Mouse (Mus musculus) brain, embryonic 14.5 days (tissue): ENCODE measurements around the gene Snrnp40. TPM values are rescaled to one million over a fixed set of nuclear protein-coding genes. Genes with fewer than 3 reads are reported as not detected.

ENCODE experiments used
- DNase-seq: peaks from one replicate; pipeline ENCODE4 v3.0.0-alpha.2; 2011; ENCODE audit warnings: low read depth
- CTCF ChIP-seq: fragments of 200-500 bp; IDR thresholded peaks from 2 replicates; pipeline ENCODE4 v1.5.1; 2012; ENCODE audit warnings: inconsistent platforms, mild to moderate bottlenecking, moderate library complexity, borderline replicate concordance; ENCODE audit not compliant: insufficient read depth, insufficient read length; ENCODE audit errors: extremely low read depth
- POLR2A ChIP-seq: fragments of 200-500 bp; IDR thresholded peaks from 2 replicates; pipeline ENCODE4 v1.6.1; 2012; ENCODE audit warnings: mild to moderate bottlenecking, inconsistent platforms, borderline replicate concordance; ENCODE audit not compliant: poor library complexity, insufficient read depth, insufficient read length, severe bottlenecking; ENCODE audit errors: extremely low read depth
- polyA plus RNA-seq: library from polyadenylated mRNA; depleted of rRNA; stranded (reverse); fragments of >200 nt; gene quantifications from 2 replicates; pipeline ENCODE4 v1.2.3, GENCODE M21; 2012; rRNA removed

Snrnp40 gene
- polyA plus RNA-seq: 81.4 and 113 TPM in 2 replicates

DNA sequence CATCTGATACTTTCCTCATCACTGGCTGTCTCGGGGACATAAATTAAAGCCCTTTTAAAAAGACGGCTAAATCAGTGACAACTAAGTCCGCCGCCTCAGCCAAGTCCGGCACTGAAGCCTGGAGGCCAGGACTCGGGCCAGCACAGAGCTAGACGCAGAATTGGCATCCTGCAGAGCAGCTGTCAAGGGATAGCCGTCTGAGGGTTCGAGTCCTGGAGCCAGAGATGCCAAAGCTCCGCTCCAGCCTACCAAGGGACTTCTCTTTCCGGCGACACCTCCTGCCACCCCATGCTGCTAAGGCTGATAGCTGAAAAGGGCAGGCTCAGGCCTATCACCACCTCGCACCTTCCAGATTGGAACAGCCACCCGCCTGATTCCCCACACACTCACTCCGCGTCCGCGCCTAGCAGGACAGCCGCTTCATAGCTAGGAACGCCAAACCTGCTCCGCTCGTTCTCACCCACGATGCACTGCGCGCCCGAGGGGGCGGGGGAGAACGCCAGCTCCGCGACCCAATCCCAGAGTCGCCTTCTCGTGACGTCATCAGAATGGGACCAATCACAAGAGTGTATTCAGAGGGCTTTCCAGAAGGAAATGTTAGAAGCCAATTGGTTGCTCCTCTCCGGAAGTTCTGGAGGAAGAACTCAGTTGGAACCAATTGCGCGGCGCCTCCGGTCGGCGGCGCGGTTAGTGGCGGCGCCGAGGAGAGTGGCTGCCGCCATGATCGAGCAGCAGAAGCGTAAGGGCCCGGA lies at the start of gene Snrnp40, which contains the start of gene Zcchc17:
Gene Snrnp40 (plus strand): TSS at position 647 of the 752 bp plus-strand sequence.
Gene Zcchc17 (minus strand): TSS at position 458 of the 752 bp plus-strand sequence.
- TF ChIP-seq POLR2A: peak; percentile 76; the same call in 1 of the 2 replicates
- TF ChIP-seq CTCF: peak; percentile 28; the same call in 1 of the 2 replicates
- DNase-seq: peak; percentile 100

DNA sequence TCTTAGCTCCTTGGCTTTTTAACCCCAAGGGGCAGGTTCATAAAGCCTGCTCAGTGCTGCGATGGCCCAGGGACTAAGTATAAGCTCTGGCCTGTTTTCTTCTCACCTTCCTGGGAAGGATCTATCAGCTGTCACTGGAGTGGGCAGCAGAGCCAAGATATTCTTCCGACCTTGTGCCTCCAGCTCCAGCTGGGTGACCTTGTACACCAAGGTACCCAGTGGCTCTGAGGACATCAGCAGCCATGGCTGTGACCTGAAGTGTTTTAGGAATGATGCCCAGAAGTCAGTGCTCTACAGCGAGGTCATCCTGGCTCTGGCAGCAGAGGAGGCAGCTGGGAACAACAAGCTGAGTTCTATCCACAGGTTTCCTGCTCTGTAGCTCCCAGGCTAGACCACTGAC lies 47.4 kb upstream of the Snrnp40 start:
- no peak for DNase-seq
- TF ChIP-seq CTCF: no peak
- no peak for TF ChIP-seq POLR2A

DNA sequence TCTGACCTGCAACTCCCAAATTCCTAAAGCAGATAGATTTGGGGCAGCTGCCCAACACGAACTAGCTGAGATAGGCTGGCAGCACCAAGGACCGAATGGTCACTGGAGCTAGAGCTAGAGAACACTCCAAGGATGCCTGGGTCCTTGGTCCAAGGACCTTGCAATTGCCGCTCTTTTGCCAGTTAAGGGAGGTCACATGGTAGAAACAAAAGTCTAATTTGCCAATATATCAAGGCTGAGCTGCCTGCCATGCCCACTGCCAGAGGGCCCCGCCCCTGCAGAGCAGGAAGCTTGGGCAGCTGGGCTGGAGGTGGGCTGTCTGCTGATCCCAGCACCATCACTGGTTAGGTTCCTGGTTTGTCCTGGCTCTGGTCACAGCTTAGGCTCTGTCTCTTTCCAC lies 46.4 kb upstream of the Snrnp40 start:
- TF ChIP-seq POLR2A (no peak), CTCF (no peak)
- no peak for DNase-seq

DNA sequence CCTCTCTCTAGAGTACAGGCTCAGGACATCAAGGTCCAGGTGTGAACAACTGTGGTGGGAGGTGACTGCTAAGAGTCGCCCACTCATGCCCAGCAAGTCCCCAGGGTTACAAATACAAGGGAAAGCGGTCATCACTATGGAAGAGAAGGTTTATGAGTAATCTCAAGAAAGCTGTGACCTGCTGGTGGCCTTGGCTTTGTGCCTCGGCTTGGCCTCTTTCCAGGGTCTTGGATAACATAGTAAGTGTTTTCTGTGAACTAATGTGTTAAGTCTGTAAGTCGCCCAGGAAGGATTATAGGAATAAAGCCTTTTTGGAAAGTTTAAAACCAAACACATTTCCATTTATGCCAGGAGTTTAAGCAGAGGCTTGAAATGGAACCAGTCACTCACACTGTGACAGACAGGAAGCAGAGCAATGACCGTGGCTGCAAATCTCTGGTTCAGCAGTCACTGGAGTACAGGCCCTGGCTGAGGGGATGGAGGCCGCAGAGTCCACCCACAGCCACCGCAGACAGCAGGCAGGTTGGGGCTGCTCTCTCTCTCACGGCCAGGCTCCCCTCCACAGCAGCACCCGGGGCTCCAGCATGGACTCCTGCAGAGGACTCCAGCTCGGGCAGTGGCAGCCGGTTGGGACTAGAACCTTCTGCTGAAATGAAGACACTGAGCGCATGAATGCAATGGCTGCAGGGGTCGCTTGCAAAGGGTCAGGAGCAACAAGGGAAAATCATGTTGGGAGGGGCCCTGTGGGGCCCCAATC lies 44.0 kb upstream of the Snrnp40 start:
- DNase-seq: peak; percentile 40
- no peak for TF ChIP-seq POLR2A
- TF ChIP-seq CTCF: no peak

DNA sequence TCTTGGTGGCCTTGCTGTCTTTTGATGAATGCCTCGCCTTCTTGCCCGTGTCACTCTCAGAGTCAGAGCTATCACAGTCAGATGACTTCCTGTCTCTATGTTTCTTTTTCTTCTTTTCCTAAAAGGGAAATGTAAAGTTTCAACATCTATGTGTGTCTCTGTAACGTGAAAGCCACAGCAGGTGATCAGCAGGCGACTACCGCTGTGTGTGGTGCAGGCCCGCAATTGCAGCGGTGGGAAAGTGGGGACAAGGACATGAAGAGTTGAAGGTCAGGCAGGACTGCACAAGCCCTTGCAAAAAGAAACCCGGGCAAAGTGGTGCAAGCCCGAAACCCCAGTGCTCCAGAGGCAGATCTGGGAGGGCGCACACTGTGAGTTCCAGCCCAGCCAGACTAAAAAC lies 43.2 kb upstream of the Snrnp40 start:
- TF ChIP-seq POLR2A: no peak
- no peak for TF ChIP-seq CTCF
- no peak for DNase-seq

DNA sequence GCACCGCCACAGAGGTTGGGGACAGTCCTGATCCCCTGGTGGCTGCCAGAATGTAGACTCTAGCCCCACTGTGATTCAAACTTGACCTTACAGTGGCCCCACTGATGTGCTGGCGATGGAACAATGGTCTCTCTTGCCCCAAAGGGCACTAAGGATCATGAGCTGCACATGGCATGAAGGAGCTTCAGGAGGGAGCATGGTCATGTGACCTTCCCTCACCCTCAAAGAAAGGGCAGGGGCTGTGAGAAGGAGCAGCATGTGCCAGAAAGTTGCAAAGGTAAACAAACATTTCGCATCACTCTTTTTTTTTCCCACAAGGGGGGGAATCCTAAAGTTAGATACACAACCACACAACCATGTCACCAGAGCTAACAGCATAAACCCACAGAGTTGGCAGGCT lies 41.8 kb upstream of the Snrnp40 start:
- TF ChIP-seq CTCF: no peak
- TF ChIP-seq POLR2A: no peak
- no peak for DNase-seq

DNA sequence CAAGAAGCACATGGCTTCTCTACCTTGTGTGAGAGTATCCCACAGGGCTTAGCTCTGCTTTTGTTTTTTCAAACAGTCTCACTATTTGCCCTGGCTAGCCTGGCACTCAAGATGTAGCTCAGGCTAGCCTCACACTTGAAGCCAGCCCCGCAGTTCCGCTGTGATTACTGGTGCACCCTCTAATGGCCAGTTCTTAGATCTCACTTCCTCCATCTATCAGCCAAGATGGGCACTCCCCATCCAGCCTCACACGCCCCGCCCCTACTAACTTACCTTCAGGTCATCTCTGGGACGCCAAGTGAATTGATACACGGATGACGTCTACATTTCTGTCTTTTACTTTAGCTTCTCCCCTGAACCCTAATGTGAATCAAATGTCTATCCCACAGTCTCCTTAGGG lies 40.4 kb upstream of the Snrnp40 start:
- DNase-seq: no peak
- TF ChIP-seq CTCF (no peak), POLR2A (no peak)

DNA sequence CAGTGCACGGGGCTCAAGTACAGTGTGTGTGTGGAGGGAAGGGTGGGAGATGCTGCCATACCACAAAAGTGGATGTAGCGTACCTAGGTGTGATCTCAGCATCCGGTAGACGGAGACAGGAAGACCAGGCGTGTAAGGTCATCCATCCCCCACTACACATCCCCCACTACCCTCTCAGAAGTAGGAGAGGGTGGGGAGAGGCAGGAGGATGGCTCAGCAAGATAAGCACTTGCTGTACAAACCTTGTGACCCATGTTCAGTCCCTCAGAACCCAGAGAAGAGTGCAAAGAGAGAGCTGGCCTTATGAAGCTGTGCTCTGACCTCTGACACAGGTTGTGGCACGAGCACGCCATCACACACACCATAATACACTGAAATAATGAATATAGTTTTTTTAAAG lies 38.3 kb upstream of the Snrnp40 start:
- DNase-seq: no peak
- TF ChIP-seq POLR2A (no peak), CTCF (no peak)

DNA sequence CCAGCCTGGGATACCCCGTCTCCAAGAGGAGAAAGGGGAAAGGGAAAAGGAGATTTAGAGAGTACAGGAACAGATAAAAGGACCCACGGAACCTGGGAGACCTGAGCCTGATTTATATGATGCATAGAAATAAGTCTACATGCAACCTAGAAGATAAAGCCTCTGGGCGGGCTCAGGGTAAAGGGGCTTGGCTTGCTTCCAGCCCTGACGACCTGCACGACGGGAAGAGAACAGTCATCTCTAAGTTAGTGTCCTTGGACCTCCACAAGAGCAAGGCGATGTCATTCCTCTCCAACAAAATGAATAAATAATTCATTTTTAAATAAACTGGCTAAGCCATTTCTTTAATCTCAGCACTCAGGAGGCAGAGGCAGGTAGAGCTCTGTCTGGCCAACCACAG lies 37.4 kb upstream of the Snrnp40 start:
- TF ChIP-seq CTCF (no peak), POLR2A (no peak)
- no peak for DNase-seq

DNA sequence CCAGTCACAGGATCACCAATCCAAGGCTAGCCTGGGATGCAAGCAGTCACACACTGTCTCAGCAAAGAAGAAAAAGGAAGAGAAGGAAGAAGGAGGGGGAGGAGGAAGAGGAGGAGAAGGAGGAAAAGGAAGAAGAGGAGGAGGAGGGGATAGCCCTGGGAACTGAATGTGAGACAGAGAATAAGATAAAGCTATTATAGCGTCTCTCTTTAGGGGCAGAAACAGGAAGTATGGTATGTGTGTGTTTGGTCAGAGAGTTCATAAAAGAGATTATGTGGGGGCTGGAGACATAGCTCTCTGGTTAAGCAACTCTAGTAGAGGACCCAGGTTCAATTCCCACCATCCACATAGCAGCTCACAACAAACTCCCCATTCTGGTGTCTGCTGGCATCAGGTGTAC lies 36.8 kb upstream of the Snrnp40 start:
- TF ChIP-seq POLR2A: no peak
- TF ChIP-seq CTCF: no peak
- DNase-seq: no peak

DNA sequence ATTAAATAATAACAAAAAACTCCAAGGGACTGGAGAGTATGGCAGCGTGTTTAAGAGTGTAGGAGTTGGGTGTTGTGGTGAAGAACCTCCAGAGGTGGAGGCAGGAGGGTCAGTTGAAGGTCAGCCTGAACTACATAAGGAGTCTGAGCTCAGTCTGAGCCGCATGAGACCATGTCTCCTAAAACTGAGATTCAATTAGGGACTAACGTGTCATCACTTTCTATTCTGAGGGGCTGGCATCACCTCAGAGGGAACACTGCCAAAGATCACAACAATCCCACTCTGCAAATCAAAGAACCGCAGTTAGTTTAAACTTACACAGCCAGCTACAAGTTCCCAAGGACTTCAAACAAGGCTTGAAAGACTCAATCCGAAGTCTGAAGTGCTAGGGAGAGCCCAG lies 36.3 kb upstream of the Snrnp40 start:
- peak; percentile 16 for DNase-seq
- no peak for TF ChIP-seq POLR2A
- TF ChIP-seq CTCF: no peak
